Mouse (Mus musculus) gastrocnemius, postnatal 36 days (tissue): ENCODE measurements around the gene Dgat2l6. TPM values are rescaled to one million over a fixed set of nuclear protein-coding genes. Genes with fewer than 3 reads are reported as not detected.
A peak's percentile ranks its signal among the peaks of the same experiment; 100 is the strongest.

Experiments
- DNase-seq, 2 experiments: peaks; one replicate each; pipeline ENCODE4 v3.0.0; 2022
- intact Hi-C: fragments of 180-260 bp; cut with DNase I; formaldehyde crosslinking; loops from one replicate; pipeline ENCODE4 v1.15.1; 2025
- long read RNA-seq, 2 experiments: library from polyadenylated mRNA; stranded (forward); transcript quantifications; one replicate each; pipeline ENCODE4 v2.0.0; 2021
- total RNA-seq, 2 experiments: library from RNA; stranded (reverse); gene quantifications; 2 replicates each; pipeline ENCODE4 v1.2.3; 2021

Dgat2l6 gene
- under 1 TPM; 0.12 to 0.23 TPM for total RNA-seq
- long read RNA-seq, experiment 1: 0 reads
- long read RNA-seq, experiment 2: 0 reads

- intact Hi-C loops: loop anchor here (10.0 kb wide), 1 partner anchor 260 kb away; no protein-coding TSS in a partner anchor
- no peak for DNase-seq
Measured at GRCm38 (mm10) chrX:100524471-100524870, at the start of gene Dgat2l6. Gene Dgat2l6, plus strand, starts transcription at chrX:100524838.

GRCm38 (mm10) chrX:100475569-100476223, 48.9 kb upstream of the Dgat2l6 start:
- intact Hi-C loops: loop anchor here (5.0 kb wide), 1 partner anchor 668 kb away; no protein-coding TSS in a partner anchor
- no peak for DNase-seq

GRCm38 (mm10) chrX:100480317-100480716, 44.3 kb upstream of the Dgat2l6 start:
- intact Hi-C loops: loop anchor here (2.0 kb wide), 2 partner anchors 86 to 628 kb away; no protein-coding TSS in a partner anchor
- DNase-seq: peak; percentile 24 to 41

GRCm38 (mm10) chrX:100493500-100494067, 31.1 kb upstream of the Dgat2l6 start:
- no peak for DNase-seq
- intact Hi-C loops: no loop called here

- intact Hi-C loops: no loop called here
- peak; percentile 51 to 64 for DNase-seq
Measured at GRCm38 (mm10) chrX:100494068-100494978, 30.3 kb upstream of the Dgat2l6 start, which contains the start of gene Igbp1. Gene Igbp1, plus strand, starts transcription at chrX:100494291.

GRCm38 (mm10) chrX:100504175-100504851, 20.3 kb upstream of the Dgat2l6 start:
- intact Hi-C loops: no loop called here
- DNase-seq: no peak

GRCm38 (mm10) chrX:100508164-100508563, 16.5 kb upstream of the Dgat2l6 start:
- DNase-seq: no peak
- intact Hi-C loops: no loop called here

GRCm38 (mm10) chrX:100509921-100510320, 14.7 kb upstream of the Dgat2l6 start:
- DNase-seq: no peak
- intact Hi-C loops: no loop called here

GRCm38 (mm10) chrX:100516683-100517082, 8.0 kb upstream of the Dgat2l6 start:
- no peak for DNase-seq
- intact Hi-C loops: no loop called here

- intact Hi-C loops: no loop called here
- no peak for DNase-seq
Measured at GRCm38 (mm10) chrX:100517626-100518025, 7.0 kb upstream of the Dgat2l6 start.

- intact Hi-C loops: no loop called here
- DNase-seq: no peak
Measured at GRCm38 (mm10) chrX:100518532-100518931, 6.1 kb upstream of the Dgat2l6 start.

GRCm38 (mm10) chrX:100556026-100556425, 31.4 kb downstream of the Dgat2l6 start:
- intact Hi-C loops: no loop called here
- no peak for DNase-seq

GRCm38 (mm10) chrX:100565696-100566095, 41.1 kb downstream of the Dgat2l6 start:
- DNase-seq: no peak
- intact Hi-C loops: no loop called here

GRCm38 (mm10) chrX:100571951-100572350, 47.3 kb downstream of the Dgat2l6 start, which contains the start of gene Awat1:
Gene Awat1, plus strand, starts transcription at chrX:100572251.
- intact Hi-C loops: no loop called here

GRCm38 (mm10) chrX:100594791-100595190, 70.2 kb downstream of the Dgat2l6 start, which contains the start of gene P2ry4:
Gene P2ry4, minus strand, starts transcription at chrX:100594869.
- DNase-seq: no peak
- intact Hi-C loops: no loop called here

More at GRCm38 (mm10) chrX:100571951-100572350, 47.3 kb downstream of the Dgat2l6 start, which contains the start of gene Awat1:
- DNase-seq: no peak

Other genes starting within 250 kb of the Dgat2l6 start
- gene Otud6a, start 95.8 kb upstream of the Dgat2l6 start, total RNA-seq: not detected
- gene Awat2, start 82.1 kb upstream of the Dgat2l6 start, total RNA-seq: under 1 TPM in 1 of 2 experiments, not detected in 1; 0.18 TPM
- 10 to 100 TPM; 29.8 to 37.4 TPM for gene Igbp1, start 30.5 kb upstream of the Dgat2l6 start, total RNA-seq
- gene Awat1, start 47.4 kb downstream of the Dgat2l6 start, total RNA-seq: not detected
- gene P2ry4, start 70.0 kb downstream of the Dgat2l6 start, total RNA-seq: not detected
- gene Arr3, start 80.7 kb downstream of the Dgat2l6 start, total RNA-seq: not detected
- under 1 TPM; 0.25 to 0.66 TPM for gene Kif4, start 100.9 kb downstream of the Dgat2l6 start, total RNA-seq
- 10 to 100 TPM; 13.8 to 14.2 TPM for gene Pdzd11, start 101.7 kb downstream of the Dgat2l6 start, total RNA-seq
- not detected for gene Gdpd2, start 205.0 kb downstream of the Dgat2l6 start, total RNA-seq
- 1 to 10 TPM; 1.2 to 1.8 TPM for gene Dlg3, start 242.9 kb downstream of the Dgat2l6 start, total RNA-seq